Mouse (Mus musculus) kidney, adult 2 months (tissue): ENCODE data around the gene Tmeff2.

Experiments used
- CTCF ChIP-seq: fragments of 200-500 bp; conservative IDR thresholded peaks from 2 replicates; pipeline ENCODE4 v1.5.1; 2011; ENCODE audit warnings: low read depth, mild to moderate bottlenecking, control low read depth, low read length, moderate library complexity, mixed read lengths; ENCODE audit not compliant: insufficient read depth, insufficient read length
- POLR2A ChIP-seq: fragments of 200-500 bp; IDR thresholded peaks from one replicate; pipeline ENCODE4 v1.6.1; 2011; ENCODE audit warnings: low read depth, low read length, control low read depth

DNA sequence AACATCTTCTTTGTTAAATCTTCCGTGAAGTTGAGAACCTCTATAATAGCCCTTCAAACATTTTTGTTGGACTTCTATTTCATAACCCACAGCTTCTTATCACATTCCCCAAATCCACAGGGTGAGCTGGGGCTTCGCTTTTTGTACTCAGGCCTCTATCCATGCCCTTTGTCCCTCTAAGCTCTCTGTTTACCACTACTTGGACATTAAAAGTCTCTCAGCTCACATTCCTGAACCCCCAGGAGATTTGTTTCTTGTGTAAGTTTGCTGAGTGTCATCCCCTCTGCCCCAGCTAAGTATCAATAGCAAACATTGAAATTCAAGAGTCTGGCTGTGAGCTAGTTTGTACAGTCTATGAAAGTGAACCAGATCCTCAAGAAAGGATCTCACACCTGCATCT, 90.2 kb downstream of the Tmeff2 start:
- TF ChIP-seq CTCF (no peak), POLR2A (no peak)
